Mouse (Mus musculus) gastrocnemius, adult 2 months (tissue): ENCODE measurements around the gene Sephs2. TPM values are rescaled to one million over a fixed set of nuclear protein-coding genes. Genes with fewer than 3 reads are reported as not detected.

Experiments
- DNase-seq: peaks from one replicate; pipeline ENCODE4 v3.0.0; 2022
- H3K27ac ChIP-seq: fragments of 200-600 bp; 2 replicates; pipeline ENCODE4 v1.8.1; 2022; ENCODE audit warnings: mild to moderate bottlenecking
- H3K4me3 ChIP-seq: fragments of 200-600 bp; 2 replicates; pipeline ENCODE4 v1.8.1; 2022; ENCODE audit warnings: mild to moderate bottlenecking, moderate library complexity
- CTCF ChIP-seq: fragments of 200-600 bp; IDR thresholded peaks from 2 replicates; pipeline ENCODE4 v1.8.1; 2022; ENCODE audit warnings: antibody characterized with exemption, mild to moderate bottlenecking, moderate library complexity
- intact Hi-C: fragments of 180-260 bp; cut with DNase I; formaldehyde crosslinking; loops from one replicate; pipeline ENCODE4 v1.15.1; 2025
- long read RNA-seq, 2 experiments: library from polyadenylated mRNA; stranded (forward); transcript quantifications; one replicate each; pipeline ENCODE4 v2.0.0; 2021
- total RNA-seq, 2 experiments: library from RNA; stranded (reverse); gene quantifications; 2 replicates each; pipeline ENCODE4 v1.2.3; 2021

Gene Sephs2
- total RNA-seq = 10 to 100 TPM; 30.1 to 36.3 TPM
- long read RNA-seq, experiment 1, transcript Sephs2-201 (1 exons, 2,177 nt) = major isoform, 206 of 206 reads
- long read RNA-seq, experiment 1, partial matches to known transcripts = 0 of 206 reads
- long read RNA-seq, experiment 1, other reads (novel, unspliced or antisense) = 0 of 206 reads
- long read RNA-seq, experiment 2, transcript Sephs2-201 (1 exons, 2,177 nt) = major isoform, 171 of 171 reads
- long read RNA-seq, experiment 2, partial matches to known transcripts = 0 of 171 reads
- long read RNA-seq, experiment 2, other reads (novel, unspliced or antisense) = 0 of 171 reads

DNA sequence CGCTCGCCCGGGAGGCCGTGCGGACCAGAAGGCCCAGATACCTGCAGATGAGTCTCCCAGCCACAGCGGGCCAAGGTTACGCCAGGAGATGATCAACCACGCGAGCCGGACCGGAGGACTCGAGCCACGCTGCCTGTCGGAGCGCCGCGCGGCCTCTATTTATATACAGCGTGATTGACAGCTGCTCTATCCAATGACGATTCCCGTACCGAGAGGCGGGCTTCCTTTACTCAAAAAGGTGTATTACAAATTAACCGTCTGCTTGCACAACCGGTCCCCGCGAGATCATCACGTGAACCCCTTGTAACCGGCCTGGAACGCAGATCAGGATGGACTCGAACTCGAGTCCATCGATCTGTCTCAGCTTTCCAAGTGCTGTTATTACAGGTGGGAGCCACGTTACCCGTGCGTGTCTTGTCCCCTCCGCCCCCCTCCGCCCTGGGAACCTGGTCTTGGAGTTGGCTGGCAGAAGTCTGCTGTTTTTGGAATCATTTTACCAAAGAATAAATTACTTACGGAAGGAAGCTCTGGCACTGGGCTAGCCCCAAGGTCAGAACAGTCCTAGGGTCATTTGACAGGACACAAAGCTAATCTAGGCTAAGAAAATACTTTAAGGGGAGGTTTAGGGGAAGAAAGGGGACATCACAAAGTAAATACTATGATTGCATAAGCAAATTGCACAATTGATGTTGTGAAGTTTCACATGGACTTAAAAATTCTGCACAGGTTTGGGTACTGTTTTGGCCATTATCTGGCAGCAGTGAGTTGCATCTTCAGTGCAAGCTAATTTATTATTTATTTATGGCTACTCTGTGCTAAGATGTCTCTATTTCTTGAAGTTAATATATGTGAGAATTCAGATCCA lies at the start of gene Sephs2:
Gene Sephs2 (minus strand): TSS at position 131 of the 865 bp plus-strand sequence.
- peak within 1 kb of the TSS; percentile 98 for H3K27ac ChIP-seq
- intact Hi-C loops = loop anchor here (5.0 kb wide), 1 partner anchor 68 kb away; no protein-coding TSS in a partner anchor
- TF ChIP-seq CTCF = no peak; the same call in 1 of the 2 replicates

DNA sequence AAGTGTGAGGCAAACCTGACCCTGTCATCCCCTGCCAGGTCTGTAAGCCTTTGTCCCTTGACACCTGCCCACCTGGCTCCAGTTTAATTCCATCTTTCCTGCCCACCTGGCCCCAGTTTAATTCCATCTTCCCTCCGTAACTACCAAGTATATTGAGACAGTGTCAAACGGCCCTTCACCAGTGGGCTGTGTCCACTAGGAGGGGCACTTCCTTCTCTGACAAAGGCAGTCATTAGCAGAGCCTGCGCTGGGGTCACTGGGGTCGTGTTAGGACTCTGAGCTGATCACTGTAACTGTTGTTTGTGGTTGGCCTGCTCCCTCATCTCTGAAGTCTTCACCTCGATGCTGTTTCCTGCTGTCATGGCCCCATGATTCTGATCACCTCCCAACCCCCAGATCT lies 48.2 kb upstream of the Sephs2 start:
- Histone ChIP-seq H3K4me3 (no peak overlapping the region), H3K27ac (no peak overlapping the region)
- no peak for DNase-seq
- TF ChIP-seq CTCF = peak; percentile 43
- intact Hi-C loops = no loop called here

More for the DNA sequence above, at the start of gene Sephs2:
- DNase-seq = peak; percentile 95
- H3K4me3 ChIP-seq = peak within 1 kb of the TSS; percentile 94

- intact Hi-C loops = no loop called here
- no peak overlapping the region for H3K27ac ChIP-seq
- no peak for TF ChIP-seq CTCF
- no peak overlapping the region for H3K4me3 ChIP-seq
- no peak for DNase-seq
Measured at GRCm38 (mm10) chr7:127321106-127321505, 47.3 kb upstream of the Sephs2 start.

- intact Hi-C loops = no loop called here
- peak; percentile 5 for DNase-seq
- TF ChIP-seq CTCF = no peak
- Histone ChIP-seq H3K4me3 (no peak overlapping the region), H3K27ac (no peak overlapping the region)
Measured at GRCm38 (mm10) chr7:127313912-127314311, 40.1 kb upstream of the Sephs2 start.

DNA sequence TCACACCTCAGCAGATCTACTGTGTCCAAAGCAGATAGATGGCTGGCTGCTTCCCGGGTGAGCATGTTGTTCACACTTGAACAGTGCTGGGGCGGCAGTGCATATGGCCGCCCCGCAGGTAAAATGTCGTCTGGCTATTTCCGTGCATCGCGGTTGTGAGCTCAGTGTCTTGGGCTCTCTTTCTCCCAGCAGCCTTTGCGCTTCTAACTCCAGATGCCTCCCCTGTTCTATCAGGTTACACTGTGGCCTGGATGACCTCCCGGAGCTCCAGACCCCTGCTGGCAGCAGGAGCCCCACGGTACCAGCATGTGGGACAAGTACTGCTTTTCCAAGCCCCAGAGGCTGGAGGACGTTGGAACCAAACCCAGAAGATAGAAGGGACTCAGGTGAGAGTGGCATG lies 36.1 kb upstream of the Sephs2 start:
- no peak for TF ChIP-seq CTCF
- intact Hi-C loops = loop anchor here (2.0 to 5.0 kb wide), 2 partner anchors 97 to 189 kb away; partner anchors contain the start of gene Zfp764
- Histone ChIP-seq H3K27ac (no peak overlapping the region), H3K4me3 (no peak overlapping the region)
- DNase-seq = peak; percentile 7

DNA sequence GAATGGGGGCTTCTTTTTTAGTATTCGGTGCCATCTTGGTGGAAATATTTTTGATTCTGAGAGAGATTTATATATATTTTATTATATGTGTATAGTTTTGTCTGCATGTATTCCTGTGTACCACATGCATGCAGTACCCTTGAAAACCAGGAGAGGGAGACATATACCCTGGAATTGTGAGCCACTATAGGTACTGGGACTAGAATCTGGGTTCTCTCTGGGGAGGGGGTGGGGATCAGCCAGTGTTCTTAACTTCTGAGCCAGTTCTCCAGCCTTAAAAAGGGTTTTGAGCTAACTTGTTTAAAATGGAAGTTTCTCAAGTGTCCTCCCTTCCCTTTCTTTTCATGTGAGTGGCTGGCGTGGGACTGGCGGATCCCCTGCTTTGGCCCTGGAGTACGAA lies 35.0 kb upstream of the Sephs2 start:
- H3K27ac ChIP-seq = no peak overlapping the region
- intact Hi-C loops = loop anchor here (2.0 to 5.0 kb wide), 2 partner anchors 98 to 190 kb away; partner anchors contain the start of gene Zfp764
- DNase-seq = peak; percentile 21

GRCm38 (mm10) chr7:127308431-127308830 lies 34.6 kb upstream of the Sephs2 start:
- Histone ChIP-seq H3K27ac (no peak overlapping the region), H3K4me3 (no peak overlapping the region)
- DNase-seq = peak; percentile 8
- TF ChIP-seq CTCF = no peak
- intact Hi-C loops = loop anchor here (2.0 to 5.0 kb wide), 2 partner anchors 99 to 190 kb away; partner anchors contain the start of gene Zfp764

More for the DNA sequence above, 35.0 kb upstream of the Sephs2 start:
- H3K4me3 ChIP-seq = no peak overlapping the region
- TF ChIP-seq CTCF = peak; percentile 80

- no peak for TF ChIP-seq CTCF
- Histone ChIP-seq H3K4me3 (no peak overlapping the region), H3K27ac (no peak overlapping the region)
- DNase-seq = peak; percentile 7
- intact Hi-C loops = no loop called here
Measured at GRCm38 (mm10) chr7:127297586-127298193, 23.8 kb upstream of the Sephs2 start.

DNA sequence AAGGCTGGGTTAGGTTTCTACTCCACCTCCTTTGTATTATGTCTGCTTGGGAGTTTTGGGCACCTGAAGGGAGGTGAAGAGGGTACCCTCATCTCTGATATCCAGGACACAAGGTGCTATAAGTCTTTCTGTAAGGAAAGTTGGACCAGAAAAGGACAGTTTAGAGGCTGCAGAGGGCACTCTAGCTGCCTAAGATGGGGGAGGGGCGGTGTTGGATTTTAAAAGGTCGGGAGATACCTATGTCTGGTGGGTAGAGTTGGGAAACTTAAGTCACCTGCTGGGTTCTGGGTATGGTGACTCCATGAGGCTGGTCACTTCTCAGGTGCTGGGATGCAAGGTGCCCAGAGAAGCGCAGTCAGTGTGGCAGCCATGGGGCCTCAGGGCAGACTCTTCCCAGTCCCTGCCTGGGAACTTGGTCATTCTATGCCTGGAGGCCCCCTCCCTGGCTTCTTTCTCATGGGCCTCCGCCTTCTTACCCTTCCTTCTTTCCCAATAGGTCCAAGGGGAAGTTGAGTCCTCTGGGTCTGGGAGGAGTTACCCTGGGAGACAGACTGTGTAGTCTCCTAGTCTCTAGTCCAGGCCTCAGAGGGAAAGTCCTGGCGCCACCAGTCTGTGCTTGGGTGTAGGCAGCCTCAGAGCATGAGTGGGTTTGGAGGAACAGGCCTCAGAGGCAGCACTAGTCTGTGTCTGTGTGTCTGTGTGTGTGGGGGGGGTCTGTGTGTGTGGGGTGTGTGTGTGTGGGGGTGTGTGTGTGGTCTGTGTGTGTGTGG lies 23.1 kb upstream of the Sephs2 start:
- peak; percentile 10 for DNase-seq
- no peak overlapping the region for H3K4me3 ChIP-seq
- intact Hi-C loops = no loop called here
- TF ChIP-seq CTCF = no peak
- no peak overlapping the region for H3K27ac ChIP-seq

GRCm38 (mm10) chr7:127296098-127296497 lies 22.2 kb upstream of the Sephs2 start, which contains the start of gene Itgal:
Gene Itgal (plus strand): TSS chr7:127296260.
- Histone ChIP-seq H3K27ac (no peak within 1 kb of the TSS), H3K4me3 (no peak within 1 kb of the TSS)
- intact Hi-C loops = no loop called here
- no peak for TF ChIP-seq CTCF
- DNase-seq = no peak

DNA sequence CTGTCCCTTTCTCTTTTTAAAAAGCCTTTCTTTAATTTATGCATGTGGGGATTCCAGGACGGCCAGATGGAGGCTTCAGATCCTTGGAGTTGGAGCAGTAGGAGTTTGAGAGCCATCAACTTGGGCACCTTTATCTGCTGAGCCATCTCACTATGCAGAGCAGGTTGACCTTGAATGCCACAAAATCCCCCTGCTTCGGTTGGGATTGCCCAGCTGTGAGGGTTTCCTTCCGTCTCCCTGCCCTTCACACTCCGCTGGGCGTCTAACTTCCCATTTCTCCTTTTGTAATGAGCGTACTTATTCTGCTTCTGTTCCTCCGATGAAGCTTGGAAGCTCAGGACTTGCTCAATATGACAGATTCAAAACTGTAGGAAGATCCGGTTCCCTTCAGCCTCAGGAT lies 16.3 kb upstream of the Sephs2 start:
- intact Hi-C loops = no loop called here
- no peak overlapping the region for H3K4me3 ChIP-seq
- no peak for DNase-seq
- no peak overlapping the region for H3K27ac ChIP-seq
- no peak for TF ChIP-seq CTCF

DNA sequence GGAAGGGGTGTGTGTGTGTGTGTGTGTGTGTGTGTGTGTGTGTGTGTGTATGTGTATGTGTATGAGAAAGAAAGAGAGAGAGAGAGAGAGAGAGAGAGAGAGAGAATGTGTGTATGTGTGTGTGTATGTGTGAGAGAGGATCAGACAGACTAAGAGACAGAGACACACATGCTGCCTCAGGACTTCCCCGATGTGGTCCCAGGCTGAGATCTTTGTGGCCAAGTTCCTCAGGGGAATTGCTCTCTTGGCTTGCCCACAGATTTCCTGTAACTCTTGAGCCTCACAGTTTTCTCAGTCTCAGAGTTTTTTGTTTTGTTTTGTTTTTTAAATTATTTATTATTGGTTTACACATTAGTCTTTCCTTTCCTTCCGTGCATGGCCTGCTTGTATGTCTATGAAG lies 15.5 kb upstream of the Sephs2 start:
- DNase-seq = no peak
- Histone ChIP-seq H3K4me3 (no peak overlapping the region), H3K27ac (no peak overlapping the region)
- intact Hi-C loops = no loop called here
- no peak for TF ChIP-seq CTCF
